Mouse (Mus musculus) lung, postnatal 0 days (tissue): ENCODE measurements around the gene Fra10ac1.

Experiments used
- CTCF ChIP-seq: IDR thresholded peaks from 2 replicates; pipeline ENCODE4 v1.5.1; 2016; ENCODE audit warnings: antibody characterized with exemption, mild to moderate bottlenecking
- EP300 ChIP-seq: IDR thresholded peaks from 2 replicates; pipeline ENCODE4 v1.6.1; 2016; ENCODE audit warnings: antibody characterized with exemption, mild to moderate bottlenecking, control low read depth

DNA sequence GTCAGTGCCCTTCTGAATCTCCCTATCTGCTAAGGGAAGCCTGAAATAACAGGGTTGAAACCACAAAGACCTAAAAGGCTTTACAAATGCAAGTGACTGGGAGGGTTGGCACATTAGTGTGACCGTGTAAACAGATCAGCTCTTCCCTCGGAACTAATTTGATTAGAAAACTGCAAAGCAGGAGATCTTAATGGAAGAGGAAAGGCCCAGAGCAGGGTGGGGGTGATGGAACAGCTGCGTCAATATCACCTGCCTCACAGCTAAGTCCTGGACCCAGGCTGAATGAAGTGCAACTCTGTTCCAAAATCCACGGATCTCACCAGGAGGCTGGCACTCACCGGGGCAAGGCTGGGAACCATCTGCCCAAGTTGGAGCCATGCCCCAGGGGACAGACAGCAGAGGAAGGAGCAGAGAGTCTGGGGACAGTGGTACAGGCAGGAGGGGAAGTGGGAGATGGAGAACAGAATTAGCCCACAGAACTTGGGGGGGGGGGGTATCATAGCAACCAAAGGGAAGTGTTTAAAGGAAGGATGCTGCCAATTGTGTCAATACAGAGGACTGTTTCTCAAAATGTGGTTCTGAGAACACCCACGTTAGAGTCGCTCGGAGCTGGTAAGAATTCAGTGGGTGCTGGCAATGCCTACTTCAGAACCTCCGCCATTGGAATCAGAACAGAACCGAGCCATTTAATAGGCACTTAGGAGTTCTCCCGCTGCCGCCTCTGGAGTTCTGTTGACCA is 14.4 kb upstream of the Fra10ac1 start:
- no peak for TF ChIP-seq CTCF
- TF ChIP-seq EP300 = no peak
